Mouse (Mus musculus) heart, postnatal 4 days (tissue): ENCODE data around the gene Mapkapk3. TPM values are rescaled to one million over a fixed set of nuclear protein-coding genes. Genes with fewer than 3 reads are reported as not detected.
A peak's percentile ranks its signal among the peaks of the same experiment; 100 is the strongest.
"Not testable (repeated sequence)": the region's sequence is repeated elsewhere in the genome, so short reads cannot be mapped to it uniquely, and the experiment has no call there.

ENCODE experiments used
- DNase-seq: peaks from one replicate; pipeline ENCODE4 v3.0.0; 2021
- total RNA-seq, 2 experiments: library from RNA; stranded (reverse); gene quantifications; 2 replicates each; pipeline ENCODE4 v1.2.3; 2021

Mapkapk3 gene
- total RNA-seq, 2 experiments from 2014 or later, result 18.3 to 18.9 TPM

DNA sequence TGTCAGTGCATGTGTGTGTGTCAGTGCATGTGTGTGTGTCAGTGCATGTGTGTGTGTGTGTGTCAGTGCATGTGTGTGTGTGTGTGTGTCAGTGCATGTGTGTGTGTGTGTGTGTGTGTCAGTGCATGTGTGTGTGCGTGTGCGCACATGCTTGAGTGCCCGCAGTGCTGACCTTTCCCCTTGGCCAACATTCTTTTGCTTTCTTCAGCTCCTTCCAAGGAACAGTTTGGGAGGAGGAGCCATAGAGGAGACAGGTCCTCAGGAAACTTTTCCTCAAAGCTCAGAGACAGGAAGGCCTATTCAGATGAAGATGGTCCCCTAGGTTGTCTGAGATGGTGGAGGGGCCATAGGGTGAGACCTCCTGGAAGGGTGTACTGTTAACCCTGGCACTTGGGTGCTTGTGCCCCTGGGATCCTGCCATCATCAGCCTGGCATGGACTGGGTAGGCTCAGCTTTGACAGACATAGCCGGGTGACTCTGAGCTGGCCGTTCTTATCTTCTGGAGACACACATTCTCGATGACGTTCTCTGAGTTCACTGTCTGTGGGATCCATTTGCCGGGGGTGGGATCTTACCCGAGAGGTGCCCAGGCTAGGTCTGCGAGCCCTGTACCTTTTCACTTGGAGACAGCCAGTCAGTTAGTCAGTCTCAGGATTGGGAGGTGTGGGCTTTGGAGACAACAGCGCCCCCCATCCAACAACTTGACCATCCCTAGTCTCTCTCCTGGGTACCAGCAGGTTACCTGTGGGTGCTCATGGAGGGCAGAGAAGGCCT, 17.6 kb upstream of the Mapkapk3 start:
- DNase-seq, result no peak

DNA sequence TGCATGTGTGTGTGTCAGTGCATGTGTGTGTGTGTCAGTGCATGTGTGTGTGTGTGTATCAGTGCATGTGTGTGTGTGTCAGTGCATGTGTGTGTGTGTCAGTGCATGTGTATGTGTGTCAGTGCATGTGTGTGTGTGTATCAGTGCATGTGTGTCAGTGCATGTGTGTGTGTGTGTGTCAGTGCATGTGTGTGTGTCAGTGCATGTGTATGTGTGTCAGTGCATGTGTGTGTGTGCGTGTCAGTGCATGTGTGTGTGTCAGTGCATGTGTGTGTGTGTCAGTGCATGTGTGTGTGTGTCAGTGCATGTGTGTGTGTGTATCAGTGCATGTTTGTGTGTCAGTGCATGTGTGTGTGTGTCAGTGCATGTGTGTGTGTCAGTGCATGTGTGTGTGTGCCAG, 17.0 kb upstream of the Mapkapk3 start:
- DNase-seq, result not testable (repeated sequence)

DNA sequence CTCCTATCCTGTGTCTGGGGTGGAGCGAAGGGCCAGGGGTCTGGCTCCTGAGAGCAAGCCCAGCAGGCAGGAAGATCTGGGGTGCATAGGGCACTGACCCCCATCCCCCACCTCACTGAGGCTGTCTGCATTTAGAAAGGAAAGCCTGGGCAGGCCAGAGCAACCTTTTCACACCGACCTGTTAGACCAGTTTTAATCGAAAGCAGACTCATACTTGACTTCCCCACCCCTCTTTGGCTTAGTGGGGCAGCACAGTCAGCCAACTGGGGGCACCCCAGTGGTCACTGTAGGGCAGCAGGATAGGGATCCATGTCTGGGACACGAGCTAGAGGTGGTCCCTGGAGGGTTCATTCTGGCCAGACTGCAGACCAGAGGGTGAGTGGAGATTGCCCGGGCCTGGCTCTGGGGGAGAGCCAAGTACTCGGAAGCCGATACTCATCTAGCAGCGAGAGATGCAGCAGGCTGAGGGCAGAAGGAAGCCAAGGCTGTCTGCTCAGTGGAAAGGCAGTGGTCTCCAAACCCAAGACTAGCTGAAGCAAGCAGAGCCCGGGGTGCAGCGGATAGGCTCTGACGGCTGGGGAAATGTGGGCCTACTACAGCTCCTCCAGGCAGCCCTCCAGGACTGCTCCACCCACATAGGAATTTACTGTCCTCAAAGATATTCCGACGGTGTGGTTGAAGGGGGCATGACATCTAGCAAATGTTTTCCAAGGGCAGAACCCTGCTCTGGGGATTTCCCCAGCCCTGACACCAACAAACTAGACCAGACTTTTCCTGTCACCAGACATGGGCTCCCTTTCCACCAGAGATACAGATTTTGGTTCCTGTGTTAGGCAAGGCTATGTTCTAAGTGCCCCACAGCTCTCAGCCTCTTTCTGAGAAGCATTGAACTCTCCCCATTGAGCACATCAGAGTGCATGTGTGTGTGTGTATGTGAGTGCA, 16.2 kb upstream of the Mapkapk3 start:
- no peak for DNase-seq

DNA sequence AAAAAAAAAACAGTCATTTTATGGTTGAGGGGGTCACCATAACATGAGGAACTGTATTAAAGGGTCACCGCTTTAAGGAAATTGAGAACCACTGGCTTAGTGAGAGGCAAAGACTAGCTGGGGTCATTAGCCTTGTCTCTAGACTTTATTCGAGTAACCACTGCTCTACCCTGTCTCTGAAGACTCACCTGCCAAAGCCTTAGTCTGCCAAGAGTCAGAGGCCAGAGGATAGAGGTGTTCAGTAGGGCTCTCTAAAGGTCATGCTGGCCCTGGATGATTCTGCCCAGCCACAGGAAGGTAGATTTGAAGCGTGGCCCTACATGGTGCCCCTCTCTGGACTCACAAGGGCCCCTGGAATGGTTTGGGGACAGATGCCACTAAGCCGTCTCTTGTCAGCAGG, 15.3 kb upstream of the Mapkapk3 start:
- no peak for DNase-seq

DNA sequence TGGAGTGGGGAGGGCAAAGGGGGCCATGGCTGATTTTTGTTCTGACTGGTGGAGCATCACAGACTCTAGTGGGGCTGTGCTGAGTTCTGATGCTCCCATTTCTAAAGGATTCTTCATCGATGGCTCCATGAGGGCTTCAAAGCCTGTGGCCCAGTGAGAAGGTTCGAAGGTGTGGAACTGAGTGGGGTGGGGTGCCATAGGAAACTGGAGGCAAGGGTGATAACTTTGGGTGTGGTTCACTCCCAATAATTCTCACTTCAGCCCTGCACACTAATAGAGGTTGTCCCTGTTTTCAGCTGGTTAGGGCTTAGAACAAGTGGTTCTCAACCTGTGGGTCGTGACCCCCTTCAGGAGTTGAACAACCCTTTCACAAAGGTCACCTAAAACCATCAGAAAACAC, 14.7 kb upstream of the Mapkapk3 start:
- DNase-seq, result no peak

DNA sequence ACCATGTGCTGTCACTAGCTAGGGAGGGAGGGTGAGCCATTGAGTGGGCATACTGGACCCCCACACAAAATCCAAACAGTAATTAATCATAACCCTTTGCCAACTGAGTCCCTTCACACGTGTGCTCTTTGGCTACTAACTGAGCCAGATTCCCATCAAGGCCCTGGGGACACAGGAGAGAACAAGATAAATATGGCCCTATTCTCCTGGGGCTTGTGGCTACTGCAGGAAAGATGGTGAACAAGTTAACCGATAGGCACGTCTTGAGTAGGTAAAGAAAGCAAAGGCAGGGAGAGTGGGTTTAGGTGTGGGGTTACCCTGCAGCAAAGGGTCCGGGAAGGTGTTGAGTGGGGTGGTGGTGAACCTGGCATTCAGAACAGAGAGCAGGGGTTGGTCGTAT, 14.2 kb upstream of the Mapkapk3 start:
- DNase-seq, result no peak

DNA sequence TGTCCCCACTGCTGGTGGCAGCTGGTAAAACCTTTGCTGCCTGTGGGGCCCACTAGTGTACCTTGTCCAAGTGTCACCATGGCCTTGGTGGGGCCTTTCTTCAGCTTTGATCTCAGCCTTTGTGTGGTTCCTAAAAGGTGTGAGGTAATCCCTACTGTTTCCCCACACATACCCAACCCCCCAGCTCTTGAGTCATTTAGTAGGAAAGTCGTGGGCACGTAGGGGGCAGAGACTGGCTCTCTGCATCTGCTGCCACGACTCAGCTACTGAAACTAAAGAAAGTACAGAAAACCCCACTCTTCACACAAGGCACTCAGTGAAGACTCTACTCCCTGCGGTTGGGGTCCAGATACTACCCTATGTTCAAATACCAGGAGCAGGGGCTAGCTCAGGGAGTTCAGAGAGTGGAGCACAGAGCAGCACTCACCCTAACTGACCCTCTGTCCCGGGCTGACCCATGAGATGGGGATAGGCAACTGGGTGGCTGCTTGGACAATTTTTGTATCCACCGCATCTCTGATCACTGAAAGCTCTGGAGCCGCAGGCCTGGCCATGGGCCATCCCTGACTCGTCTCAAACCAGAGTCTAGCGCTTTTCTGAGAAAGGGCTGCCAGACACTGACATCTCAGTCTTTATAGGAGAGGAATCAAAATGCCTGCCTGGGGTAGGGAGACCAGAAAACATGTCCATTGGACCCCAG, 13.6 kb upstream of the Mapkapk3 start:
- DNase-seq, result no peak

DNA sequence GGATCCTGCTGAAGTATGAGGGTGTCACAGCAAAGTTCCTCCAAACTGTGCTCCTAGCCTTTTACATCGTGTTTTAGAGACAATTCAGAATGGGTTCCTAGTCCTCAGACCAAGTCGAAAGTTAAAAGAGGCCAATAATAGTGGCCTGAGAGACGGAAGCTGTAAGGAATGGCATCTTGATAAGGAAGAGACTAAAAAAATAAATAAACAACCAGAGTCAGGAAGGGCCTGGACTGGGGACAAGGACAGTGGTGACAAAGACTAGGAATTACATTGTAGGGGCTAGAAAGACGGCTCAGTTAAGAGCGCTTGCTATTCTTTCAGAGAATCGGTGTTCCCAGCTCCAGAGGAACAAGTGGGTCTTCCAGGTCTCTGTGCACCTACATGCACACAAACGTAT, 12.9 kb upstream of the Mapkapk3 start:
- no peak for DNase-seq

DNA sequence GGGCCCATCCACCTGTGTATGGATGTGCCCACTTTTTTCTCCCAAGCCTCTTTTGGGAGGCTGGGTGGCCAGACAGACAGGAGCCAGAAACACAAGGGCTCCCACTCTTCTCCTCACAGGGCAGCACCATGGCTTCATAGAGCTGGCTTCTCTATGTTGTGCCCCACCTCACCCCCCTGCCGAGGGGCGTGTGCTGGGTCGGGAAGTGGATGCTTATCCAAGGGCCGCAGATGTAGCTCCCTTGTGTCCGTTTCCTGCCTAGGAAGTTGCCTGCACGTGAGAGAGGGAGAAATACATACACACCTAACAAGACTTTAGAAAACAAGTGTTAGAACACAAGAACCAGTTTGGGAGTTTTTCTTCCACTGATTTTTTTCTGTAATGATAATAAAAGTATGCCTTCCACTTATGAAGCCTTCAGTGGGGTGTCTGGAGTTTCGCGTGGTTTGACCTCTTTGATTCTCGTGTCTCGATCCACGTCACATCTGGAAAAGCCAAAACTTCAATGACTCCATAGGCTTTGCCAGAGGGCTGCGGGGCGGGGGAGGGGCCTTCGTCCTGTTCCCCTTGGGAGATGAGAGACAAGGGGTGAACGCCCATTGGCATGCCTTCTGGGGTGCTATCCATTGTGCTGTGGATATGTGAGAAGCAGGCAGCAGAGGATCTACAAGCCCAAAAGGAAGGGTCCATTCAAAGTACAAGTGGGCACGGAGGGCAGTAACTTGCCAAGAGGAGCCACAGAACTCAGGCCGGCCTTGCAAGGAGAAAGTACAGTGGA, 12.1 kb upstream of the Mapkapk3 start:
- no peak for DNase-seq

DNA sequence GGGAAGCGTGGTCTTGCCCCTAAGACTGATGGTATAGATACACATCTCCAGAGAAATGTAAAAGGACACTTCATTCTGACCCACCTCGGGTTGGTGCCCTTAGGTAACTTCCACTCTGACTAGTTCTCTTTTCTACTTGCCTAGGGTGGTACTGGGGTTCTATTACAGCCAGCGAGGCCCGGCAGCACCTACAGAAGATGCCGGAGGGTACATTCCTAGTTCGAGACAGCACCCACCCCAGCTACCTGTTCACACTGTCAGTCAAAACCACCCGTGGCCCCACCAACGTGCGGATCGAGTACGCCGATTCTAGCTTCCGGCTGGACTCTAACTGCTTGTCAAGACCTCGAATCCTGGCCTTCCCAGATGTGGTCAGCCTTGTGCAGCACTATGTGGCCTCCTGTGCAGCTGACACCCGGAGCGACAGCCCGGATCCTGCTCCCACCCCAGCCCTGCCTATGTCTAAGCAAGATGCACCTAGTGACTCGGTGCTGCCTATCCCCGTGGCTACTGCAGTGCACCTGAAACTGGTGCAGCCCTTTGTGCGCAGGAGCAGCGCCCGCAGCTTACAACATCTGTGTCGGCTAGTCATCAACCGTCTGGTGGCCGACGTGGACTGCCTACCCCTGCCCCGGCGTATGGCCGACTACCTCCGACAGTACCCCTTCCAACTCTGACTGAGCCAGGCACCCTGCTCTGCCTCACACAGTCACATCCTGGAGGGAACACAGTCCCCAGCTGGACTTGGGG, 10.7 kb upstream of the Mapkapk3 start:
- no peak for DNase-seq

DNA sequence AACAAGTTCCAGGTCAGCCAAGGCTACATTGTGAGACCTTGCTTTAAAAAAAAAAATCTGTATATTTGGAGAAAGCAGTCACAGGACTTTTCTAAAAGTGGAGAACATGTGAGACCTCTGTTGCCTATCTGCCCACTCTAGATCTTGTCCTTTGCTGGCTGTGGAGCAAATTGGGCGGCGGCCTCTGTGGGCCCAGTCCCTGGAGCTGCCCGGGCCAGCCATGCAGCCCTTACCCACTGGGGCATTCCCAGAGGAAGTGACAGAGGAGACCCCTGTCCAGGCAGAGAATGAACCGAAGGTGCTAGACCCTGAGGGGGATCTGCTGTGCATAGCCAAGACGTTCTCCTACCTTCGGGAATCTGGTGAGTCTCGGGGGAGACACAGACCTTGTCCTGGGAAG, 10.1 kb upstream of the Mapkapk3 start:
- no peak for DNase-seq

DNA sequence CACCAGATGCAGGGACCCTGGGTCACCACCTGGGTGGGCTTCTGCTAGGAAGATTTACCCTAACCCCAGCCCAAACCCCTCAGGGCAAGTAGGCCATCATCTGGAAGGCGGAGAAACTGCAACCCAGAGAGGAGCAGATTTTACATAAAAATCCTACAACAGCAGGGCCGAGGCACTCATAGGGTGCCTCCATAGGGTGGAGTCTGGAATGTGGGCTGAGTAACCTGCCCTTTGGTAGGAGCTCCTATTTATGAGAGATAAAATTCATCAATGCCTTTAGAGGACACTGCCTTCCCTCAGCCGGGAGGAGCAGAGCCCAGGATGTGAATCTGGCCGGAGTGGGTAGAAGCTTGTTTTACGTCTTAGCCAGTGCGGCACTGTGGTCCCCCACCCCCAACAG, 9.2 kb upstream of the Mapkapk3 start:
- DNase-seq, result no peak

DNA sequence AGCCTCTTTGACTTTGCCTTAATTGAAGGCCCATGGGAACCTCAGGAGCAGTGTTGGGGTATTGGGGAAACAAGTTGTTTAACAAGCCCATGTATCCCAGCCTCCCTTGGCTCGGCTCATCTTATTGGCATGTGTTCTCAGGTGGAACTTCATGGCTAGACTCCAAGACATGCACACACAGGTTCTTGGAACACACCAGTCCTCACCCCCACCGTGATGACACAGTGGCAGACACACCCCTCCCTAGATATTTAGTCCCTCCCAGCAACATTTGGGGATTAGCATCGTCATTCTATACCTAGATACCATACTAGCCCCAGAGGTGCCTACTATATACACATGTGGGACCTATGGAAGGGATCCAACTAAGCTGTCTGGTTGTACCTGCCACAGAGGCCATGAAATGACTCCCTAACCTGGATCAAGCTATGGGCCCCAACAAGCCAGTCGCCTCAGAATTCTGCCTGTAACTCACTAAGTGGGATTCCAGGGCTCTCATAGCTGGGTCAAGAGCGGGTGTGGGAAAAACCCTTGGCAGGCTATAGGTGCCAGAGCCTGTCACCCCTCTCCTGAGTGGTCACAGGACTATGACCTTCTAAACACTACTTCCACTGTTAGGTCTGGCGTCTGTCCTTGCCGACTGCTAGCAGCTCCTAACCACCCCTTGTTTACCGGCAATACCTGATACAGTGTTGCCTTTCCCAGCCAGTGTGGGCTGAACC, 8.5 kb upstream of the Mapkapk3 start:
- DNase-seq, result peak; percentile 65

DNA sequence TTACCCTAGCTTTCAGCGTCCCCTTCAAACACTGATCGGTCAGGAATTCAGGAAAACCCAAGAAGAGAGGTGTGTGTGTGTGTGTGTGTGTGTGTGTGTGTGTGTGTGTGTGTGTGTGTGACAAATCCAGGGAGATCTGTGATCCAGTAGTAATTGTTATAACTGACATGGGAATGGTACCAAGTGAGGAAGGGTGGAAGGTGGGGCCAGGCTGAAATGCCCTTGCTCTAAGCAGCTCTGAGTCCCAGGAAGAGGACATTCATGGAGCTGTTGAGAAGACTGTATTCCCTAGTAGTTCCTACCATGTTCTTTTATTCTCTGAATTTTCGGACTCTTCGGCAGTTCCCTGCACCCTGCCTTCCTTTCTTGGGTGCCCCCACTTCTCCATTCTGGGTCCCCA, 8.0 kb upstream of the Mapkapk3 start:
- DNase-seq, result peak; percentile 31

DNA sequence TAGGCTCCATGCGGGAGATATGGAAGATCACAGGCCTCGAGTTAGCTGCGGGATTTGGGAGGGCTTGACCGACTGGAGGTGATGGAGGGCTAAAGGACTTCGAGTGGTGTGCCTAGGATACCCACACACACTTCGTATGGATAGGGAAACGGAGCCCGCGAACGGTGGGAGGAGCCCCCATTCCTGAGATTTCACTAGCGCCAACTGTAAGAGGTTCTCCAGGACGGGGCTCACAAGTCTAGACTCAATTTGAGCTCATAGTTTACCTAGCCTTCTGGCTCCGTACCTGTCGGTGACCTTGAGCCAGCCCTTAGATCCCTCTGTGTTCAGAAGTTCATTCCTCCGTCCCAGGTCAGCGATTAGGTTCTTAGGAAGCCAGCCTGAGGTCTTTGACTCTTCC, 7.4 kb upstream of the Mapkapk3 start:
- DNase-seq, result no peak

DNA sequence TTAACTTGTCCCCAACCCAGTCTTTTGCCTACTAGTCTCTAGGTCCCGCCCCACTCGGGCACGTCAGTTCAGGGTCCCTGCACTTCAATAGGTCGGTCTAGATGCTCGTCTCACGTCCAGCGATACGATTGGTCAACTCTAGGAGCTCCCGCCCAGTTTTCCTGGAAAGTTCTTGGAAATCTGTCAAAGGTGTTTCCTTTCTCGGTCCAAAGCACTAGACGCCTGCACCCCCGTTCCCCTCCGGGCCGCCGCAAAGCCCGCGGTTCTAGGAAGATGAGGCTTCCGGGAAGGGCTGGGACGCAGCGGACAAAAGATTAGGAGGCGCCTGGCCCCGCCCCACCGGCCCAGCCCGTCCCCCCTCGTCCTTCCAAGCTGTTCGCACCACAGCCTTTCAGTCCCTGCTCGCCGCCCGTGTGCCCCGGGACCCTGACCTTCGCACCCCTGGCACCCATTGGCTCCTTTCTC, 6.9 kb upstream of the Mapkapk3 start:
- DNase-seq, result peak; percentile 97

DNA sequence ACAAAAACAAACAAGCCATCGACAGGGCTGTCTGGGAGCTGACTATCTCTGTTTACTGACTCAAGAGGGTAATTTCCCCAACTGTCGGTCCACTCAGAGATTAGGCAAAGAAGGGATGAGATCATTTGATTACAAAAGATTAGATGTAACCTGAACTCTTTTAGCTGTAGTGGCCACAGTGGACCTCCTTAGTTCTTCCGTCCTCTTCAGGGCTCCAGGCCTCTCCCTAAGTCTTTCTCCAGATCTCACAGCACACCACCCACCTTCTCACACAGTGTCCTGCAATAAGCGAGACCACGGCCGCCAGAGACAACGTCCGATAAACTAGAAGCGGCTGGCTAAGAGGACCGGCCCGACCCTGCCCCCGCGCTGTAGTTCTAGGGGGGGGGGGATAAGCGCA, 6.4 kb upstream of the Mapkapk3 start:
- DNase-seq, result no peak

DNA sequence AAGGTAGTCTGAATTCAATTTTAAA, 6.2 kb upstream of the Mapkapk3 start, which contains the start of gene Cish:
Gene Cish, plus strand, starts transcription at position 11 of the 25 bp plus-strand sequence.
- DNase-seq, result no peak

DNA sequence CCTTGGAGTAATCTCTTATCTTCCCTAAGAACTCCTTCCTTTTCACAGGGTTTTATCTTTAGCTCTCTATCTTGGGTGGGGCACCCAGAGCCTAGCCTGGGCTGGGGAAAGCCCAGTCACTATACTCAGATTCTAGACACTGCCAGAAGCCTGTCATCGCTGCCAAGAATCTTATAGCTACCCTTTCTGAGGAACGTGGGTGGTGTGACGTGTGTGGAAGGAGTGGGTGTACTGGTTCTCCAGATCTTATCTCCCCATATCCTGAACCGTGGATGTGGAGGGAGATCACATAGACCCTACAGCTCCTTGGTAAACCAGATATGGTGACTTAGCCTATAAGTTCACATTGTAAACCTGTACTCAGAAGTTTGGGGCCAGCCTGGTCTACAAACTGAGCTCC, 5.9 kb upstream of the Mapkapk3 start:
- DNase-seq, result no peak

DNA sequence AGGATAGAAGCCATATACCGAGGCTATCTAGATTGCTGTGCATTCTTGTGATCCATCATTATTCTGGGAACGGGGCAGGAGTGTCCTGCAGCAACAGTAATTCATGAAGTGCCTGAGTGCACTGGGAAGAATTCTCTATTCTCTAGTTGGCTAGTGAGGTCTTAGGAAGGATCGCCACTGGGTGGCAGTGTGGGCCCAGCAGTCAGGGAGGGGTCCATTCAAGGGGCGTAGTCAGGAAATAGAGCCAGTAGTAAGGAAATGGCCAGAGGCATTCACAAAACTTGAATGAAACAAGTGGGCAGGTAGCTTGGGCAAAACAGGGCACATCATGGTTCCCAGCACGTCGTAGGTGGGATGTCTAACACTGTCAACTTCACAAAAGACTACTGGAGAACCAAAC, 4.6 kb upstream of the Mapkapk3 start:
- peak; percentile 93 for DNase-seq

DNA sequence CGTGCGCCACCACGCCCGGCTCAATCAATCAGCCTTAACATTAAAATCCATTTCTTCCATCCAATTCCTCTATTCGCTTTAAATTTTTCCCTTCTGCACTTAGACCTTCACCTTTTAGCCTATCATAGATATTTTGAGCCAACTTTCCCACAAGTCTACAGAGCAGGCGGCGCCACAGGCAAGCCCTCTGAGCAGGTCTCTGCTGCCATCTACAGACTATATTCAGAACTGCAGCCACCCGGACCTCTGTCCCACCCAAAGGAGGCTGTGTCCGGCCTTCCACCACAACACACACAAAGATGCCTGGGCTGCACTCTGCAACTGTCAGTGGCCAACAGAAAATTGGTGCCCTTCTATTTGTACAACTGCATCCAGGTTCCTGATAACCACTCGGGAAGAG, 1.2 kb upstream of the Mapkapk3 start:
- DNase-seq, result peak; percentile 94
